ENCODE assay signal across 14 mouse cellular contexts in the genomic region with DNA sequence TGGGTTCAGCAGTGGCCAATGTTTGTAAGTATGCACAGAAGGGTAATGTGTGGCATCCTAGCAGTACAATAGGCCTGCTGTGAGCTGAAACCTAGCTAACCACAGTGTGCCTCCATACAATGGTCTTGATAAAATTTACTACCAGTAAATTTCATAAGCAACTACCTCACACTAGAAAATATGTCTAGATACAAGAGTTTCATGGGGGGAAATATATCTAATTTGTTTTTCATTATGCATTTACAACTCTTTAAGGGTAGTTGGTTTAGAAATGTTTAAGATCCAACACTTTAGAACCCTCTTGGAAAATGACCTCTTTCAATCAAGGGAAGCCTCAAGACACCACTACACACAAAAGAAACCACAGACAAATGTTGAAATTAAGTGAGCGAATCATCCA.
"Had no signal": no experiment of that assay in that cellular context is flagged by ENCODE, and none has a peak within 500 bp of the region (broad histone marks: within the 10 kb centered on the region; RNA-seq: fewer than 3 reads in every experiment).

No protein-coding gene starts in this region.

- ATAC-seq: midbrain, embryonic 13.5 days; midbrain, embryonic 15.5 days had no signal

- DNase-seq: lung, adult 18-20 months; lung, embryonic 14.5 days; lung, postnatal 10 days; lung, postnatal 4 days; retina, postnatal 1 day; right cerebral cortex, adult 18-20 months; thymus, adult 2 months; thymus, postnatal 25 days; thymus, postnatal 4 days had no signal

- H3K27me3 ChIP-seq: midbrain, embryonic 13.5 days; midbrain, embryonic 15.5 days; neural tube, embryonic 13.5 days; neural tube, embryonic 15.5 days; stomach, embryonic 15.5 days had no signal
